Mouse (Mus musculus): ENCODE results near the gene Donson. TPM values are rescaled to one million over a fixed set of nuclear protein-coding genes. Genes with fewer than 3 reads are reported as not detected.

The Donson gene
- total RNA-seq, 2 experiments from 2014 or later, result 5.1 to 9.8 TPM

DNA sequence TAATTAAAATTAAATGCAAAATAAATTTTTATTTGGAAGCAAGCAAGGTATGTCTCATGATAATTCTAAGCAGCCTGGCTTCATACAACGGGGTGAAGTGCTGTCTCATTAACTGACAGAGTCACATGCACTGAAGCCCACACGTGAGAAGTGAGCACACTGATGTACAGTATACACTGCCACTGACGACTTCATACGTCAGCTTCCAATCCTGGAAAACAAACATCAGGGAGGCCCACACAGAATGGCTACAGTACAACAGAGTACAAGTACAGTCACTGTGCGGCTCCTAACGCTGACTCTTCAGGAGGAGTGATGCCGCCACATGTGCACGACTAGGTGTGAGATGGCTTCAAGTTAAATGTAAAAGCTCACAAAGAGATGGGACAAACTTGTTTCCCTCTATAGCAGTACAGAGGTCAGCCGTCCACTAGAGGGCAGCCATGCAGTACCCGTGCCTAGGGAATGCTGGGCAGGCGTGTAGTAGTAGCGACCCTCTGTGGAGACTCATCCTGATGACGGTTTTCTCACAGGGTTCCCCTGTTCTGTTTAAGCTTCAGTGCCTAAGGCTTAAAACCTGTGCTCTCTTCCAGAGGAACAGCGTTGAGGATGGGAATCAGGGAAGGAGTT is 6.0 kb upstream of the Donson start:
- peak; percentile 81 to 88 for DNase-seq
- intact Hi-C loops (cut with DNase I), result loop anchor here (1.0 to 10.0 kb wide), 2 partner anchors 223 to 610 kb away; partner anchors contain the start of gene Smim11

DNA sequence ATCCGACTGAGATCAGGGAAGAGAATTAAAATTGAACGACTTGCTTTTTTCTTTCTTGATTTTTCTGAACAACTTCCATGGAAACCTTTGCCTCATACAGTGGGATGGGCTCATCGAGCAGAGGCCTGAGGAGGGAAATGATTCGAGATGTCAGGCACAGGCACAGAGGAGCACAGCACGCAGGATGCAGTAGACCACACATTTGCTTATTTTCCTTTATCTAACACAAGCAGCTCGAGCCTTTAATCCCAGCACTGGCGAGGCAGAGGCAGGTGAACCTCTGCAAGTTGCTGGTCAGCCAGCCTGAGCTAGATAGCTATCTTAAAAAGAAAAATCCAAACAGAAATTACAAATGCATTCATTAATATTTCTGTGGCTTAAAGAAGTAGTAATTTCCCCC is 1.2 kb upstream of the Donson start:
- intact Hi-C loops (cut with DNase I), result loop anchor here (10.0 kb wide), 1 partner anchor 615 kb away; the partner anchor contains the start of gene Smim11
- no peak for DNase-seq

DNA sequence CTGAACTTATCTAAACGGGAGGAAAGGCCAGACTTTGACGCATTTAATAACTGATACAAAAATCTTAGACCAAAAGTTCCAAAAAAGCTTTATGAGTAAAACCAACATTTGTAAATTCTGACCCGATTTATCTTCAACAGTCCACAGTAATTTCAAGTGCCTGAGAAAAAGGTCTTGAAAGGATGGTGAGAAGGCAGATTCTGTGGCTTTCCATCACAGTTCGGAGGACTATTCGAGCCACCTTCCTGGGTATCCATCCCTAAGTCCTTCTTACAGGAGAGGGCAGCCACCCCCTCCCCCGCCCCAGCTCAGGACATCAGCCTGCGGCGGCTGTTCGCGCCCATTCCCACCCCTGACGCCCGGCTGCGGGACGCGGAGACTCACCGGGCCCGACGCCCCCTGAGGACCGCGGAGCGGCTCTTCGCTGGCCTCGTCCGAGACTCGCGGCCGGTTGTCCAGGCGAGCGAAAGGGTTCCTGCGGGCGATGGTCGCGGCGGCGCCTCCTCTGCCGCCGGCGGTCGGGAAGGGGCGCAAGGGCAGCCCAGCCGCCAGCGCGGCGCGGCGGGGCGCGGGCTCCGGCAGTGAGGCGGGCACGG is 449 bp downstream of the Donson start:
- intact Hi-C loops (cut with DNase I), result no loop called here
- no peak for DNase-seq

DNA sequence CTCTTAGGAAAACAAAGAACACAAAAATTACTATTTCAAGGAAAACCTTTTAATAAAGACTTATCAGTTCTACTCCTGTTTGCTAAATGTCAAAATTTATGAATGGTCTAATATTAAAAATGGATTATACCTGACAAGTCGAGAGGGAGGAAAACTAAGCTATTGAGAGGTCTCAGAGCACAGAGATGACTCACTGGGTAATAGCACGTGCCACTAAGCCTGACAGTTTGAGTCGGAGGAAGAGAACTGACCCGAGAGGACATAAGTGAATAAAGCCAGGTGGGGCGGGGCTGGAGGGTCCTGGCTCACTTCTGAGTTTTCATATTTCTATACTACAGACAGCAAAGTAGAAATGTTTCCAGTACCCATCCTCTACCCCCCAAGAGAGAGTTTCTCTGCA is 2.2 kb downstream of the Donson start:
- intact Hi-C loops (cut with DNase I), result no loop called here
- no peak for DNase-seq

DNA sequence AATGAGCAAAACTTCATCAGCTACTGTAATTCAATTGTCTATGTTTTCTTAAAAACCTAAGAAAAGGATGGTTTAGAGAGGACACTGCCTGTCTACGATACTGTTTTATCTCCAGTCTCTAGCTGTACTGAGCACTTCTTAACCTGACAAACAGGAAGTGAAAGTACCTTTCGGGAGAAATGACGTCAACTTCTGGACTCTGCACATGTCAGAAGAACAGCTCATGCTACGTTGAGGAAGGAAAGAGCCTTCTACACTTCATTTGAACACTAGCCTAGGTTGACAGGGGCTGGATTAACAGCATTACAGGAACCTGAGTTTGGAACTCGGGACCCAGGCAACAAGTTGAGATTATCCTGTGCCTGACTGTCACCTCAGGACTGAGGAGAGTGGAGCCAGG is 3.0 kb downstream of the Donson start:
- intact Hi-C loops (cut with DNase I), result no loop called here
- DNase-seq, result no peak

GRCm38 (mm10) chr16:91680656-91681055 is 7.9 kb downstream of the Donson start:
- no peak for DNase-seq
- intact Hi-C loops (cut with DNase I), result no loop called here

GRCm38 (mm10) chr16:91678147-91678911 is 10.2 kb downstream of the Donson start:
- no peak for DNase-seq
- intact Hi-C loops (cut with DNase I), result no loop called here

GRCm38 (mm10) chr16:91674500-91674899 is 14.1 kb downstream of the Donson start:
- DNase-seq, result no peak
- intact Hi-C loops (cut with DNase I), result no loop called here

DNA sequence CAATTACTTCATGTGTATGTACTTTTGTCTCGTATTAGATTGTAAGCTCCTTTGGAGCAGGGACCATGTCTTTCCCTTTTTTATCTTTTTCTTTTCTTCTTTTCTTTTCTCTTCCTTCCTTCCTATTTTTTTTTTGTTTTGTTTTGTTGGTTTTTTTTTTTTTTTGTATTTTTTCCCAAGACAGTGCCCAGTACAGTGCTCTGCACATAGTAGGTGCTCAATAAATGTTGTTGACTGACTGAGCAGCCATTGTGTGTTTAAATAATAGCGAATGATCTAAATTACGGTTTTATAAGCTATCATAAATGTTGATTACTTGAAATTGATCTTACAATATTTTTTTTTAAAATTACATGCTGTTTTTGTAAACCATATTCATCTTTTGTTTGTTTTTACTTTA is 24.8 kb downstream of the Donson start:
- DNase-seq, result no peak
- intact Hi-C loops (cut with DNase I), result no loop called here

DNA sequence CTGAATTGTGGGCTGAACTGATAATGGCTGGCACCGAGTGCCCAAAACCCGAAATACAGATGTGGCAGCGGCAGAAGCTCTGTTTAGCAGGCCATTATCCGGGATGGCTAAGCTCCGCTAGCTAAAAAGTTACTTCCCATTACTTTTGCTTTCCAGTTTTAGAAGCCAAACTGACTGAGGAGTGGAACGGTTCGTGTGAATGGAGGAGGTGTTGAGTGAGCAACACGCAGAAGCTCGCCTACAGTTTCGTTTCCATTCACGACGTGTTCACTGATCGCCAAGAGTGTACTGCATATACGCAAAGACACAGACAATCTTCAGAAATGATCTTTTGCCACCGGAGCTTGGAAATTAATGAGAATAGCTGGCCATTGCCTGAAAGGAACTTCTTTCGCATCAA is 26.2 kb downstream of the Donson start:
- intact Hi-C loops (cut with DNase I), result no loop called here
- no peak for DNase-seq

GRCm38 (mm10) chr16:91661397-91661796 is 27.2 kb downstream of the Donson start:
- intact Hi-C loops (cut with DNase I), result no loop called here
- no peak for DNase-seq

- DNase-seq, result no peak
- intact Hi-C loops (cut with DNase I), result no loop called here
These were observed 28.8 kb downstream of the Donson start for GRCm38 (mm10) chr16:91659798-91660197.

DNA sequence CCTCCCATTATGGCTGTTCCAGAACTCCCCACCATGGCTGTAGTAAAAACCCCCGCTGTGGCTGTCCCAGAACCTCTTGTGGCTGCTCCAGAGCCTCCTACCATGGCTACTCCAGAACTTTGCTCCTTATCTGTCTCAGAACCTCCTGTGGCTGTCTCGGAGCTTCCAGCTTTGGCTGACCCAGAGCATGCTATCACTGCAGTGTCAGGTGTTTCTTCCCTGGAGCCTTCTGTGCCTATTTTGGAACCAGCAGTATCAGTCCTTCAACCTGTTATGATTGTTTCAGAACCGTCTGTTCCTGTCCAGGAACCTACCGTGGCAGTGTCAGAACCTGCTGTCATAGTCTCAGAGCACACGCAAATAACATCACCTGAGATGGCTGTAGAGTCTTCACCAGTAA is 30.1 kb downstream of the Donson start:
- no peak for DNase-seq
- intact Hi-C loops (cut with DNase I), result no loop called here

GRCm38 (mm10) chr16:91657285-91657684 is 31.3 kb downstream of the Donson start:
- intact Hi-C loops (cut with DNase I), result no loop called here
- no peak for DNase-seq

DNA sequence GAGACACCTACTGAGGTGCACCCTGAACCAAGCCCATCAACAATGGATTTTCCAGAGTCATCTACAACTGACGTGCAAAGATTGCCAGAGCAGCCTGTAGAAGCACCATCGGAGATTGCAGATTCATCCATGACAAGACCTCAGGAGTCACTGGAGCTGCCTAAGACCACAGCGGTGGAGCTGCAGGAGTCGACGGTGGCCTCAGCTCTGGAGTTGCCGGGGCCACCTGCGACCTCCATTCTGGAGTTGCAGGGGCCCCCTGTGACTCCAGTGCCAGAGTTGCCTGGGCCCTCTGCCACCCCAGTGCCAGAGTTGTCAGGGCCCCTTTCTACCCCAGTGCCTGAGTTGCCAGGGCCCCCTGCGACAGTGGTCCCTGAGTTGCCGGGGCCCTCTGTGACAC is 33.3 kb downstream of the Donson start:
- DNase-seq, result no peak
- intact Hi-C loops (cut with DNase I), result no loop called here

DNA sequence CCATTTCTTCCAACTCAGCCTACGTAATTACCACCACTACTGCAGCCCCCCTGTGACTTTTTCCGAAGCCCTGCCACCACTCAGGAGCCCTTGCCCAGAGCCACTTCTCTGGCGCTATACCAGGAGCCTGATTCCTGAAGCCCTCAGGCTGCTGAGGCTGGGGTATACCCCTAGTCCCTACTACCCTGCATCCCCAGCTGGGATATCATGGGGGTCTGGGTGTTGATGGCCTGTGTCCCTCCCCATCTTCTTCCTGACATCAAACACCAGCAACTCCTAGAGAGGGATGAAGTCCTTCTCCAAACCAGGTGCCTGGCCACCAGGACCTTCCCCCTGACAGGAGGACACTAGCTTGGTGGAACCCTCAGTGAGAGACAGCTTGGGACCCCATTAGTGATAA is 36.4 kb downstream of the Donson start:
- intact Hi-C loops (cut with DNase I), result no loop called here
- DNase-seq, result no peak

- no peak for DNase-seq
- intact Hi-C loops (cut with DNase I), result loop anchor here (5.0 kb wide), 1 partner anchor 52 kb away; the partner anchor contains the start of gene Tmem50b
These were observed 38.8 kb downstream of the Donson start for GRCm38 (mm10) chr16:91649781-91650180.

DNA sequence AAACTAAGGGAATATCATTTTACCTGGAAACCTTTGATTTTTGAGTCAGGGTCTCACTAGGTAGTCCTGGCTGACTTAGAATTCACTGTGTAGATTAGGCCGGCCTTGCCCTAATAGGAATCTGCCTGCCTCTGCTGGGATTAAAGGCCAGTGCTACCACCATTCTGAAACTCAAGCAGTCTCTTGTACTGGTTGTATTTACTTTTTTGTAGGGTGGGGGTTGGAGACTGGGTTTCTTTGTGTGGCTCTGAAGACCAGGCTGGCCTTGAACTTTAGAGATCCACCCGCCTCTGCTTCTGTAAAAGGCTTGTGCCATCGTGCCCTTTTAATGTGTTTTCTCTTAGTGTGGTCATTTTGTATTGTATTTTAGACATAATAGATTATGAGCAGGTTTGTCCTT is 39.3 kb downstream of the Donson start:
- DNase-seq, result no peak
- intact Hi-C loops (cut with DNase I), result loop anchor here (5.0 kb wide), 1 partner anchor 52 kb away; the partner anchor contains the start of gene Tmem50b

- intact Hi-C loops (cut with DNase I), result loop anchor here (5.0 kb wide), 1 partner anchor 51 kb away; the partner anchor contains the start of gene Tmem50b
These were observed 40.4 kb downstream of the Donson start for GRCm38 (mm10) chr16:91648220-91648550.

GRCm38 (mm10) chr16:91647461-91648219 is 40.9 kb downstream of the Donson start, which contains the start of gene Son:
Son (plus strand) TSS chr16:91647506.
- intact Hi-C loops (cut with DNase I), result loop anchor here (5.0 kb wide), 1 partner anchor 50 kb away; the partner anchor contains the start of gene Tmem50b
- DNase-seq, result peak; percentile 96 to 97

More at GRCm38 (mm10) chr16:91648220-91648550, 40.4 kb downstream of the Donson start:
- peak; percentile 90 to 91 for DNase-seq

Measured in heart, postnatal 10 days (tissue).